Mouse (Mus musculus): ENCODE data around the gene Gstp3. TPM values are rescaled to one million over a fixed set of nuclear protein-coding genes. Genes with fewer than 3 reads are reported as not detected.

Gene Gstp3
- polyA plus RNA-seq, 1 experiment from 2014 or later, result not detected

GRCm38 (mm10) chr19:4094348-4094747 is 35.0 kb upstream of the Gstp3 start:
- Histone ChIP-seq H3K36me3 (ENCODE audit: control insufficient read depth, insufficient read depth) (no peaks in the 10 kb centered on the region), H3K4me2 (ENCODE audit: low read length) (no peak overlapping the region), H3K27ac (ENCODE audit: low read length) (no peak overlapping the region), H3K4me3 (replicated peaks; ENCODE audit: low read length) (no peak overlapping the region), H3K4me1 (replicated peaks; ENCODE audit: control insufficient read depth, insufficient read depth, low read length) (peaks cover 21% of the 10 kb centered on the region), H3K27me3 (replicated peaks; ENCODE audit: control insufficient read depth, insufficient read depth, low read length) (no peaks in the 10 kb centered on the region; the same call in 1 of the 2 replicates), H3K9ac (replicated peaks; ENCODE audit: low read depth, low read length) (no peak overlapping the region), H3K9me3 (ENCODE audit: control insufficient read depth, low read length) (no peaks in the 10 kb centered on the region)
- 74% methylated on average over 3 of the region's 3 CpGs for WGBS
- no peak for ATAC-seq

- H3K4me3 ChIP-seq (replicated peaks; ENCODE audit: low read length), result no peak overlapping the region
- no peak overlapping the region for H3K9ac ChIP-seq (replicated peaks; ENCODE audit: low read depth, low read length)
- H3K27ac ChIP-seq (ENCODE audit: low read length), result no peak overlapping the region
- H3K4me2 ChIP-seq (ENCODE audit: low read length), result no peak overlapping the region
- H3K36me3 ChIP-seq (ENCODE audit: control insufficient read depth, insufficient read depth), result no peaks in the 10 kb centered on the region
- peaks cover 15% of the 10 kb centered on the region for H3K4me1 ChIP-seq (replicated peaks; ENCODE audit: control insufficient read depth, insufficient read depth, low read length)
- H3K27me3 ChIP-seq (replicated peaks; ENCODE audit: control insufficient read depth, insufficient read depth, low read length), result no peaks in the 10 kb centered on the region
- no peaks in the 10 kb centered on the region for H3K9me3 ChIP-seq (ENCODE audit: control insufficient read depth, low read length)
- no peak for ATAC-seq
- WGBS, result 85% methylated on average over 7 of the region's 7 CpGs
These were observed 34.4 kb upstream of the Gstp3 start for GRCm38 (mm10) chr19:4093772-4094171.

DNA sequence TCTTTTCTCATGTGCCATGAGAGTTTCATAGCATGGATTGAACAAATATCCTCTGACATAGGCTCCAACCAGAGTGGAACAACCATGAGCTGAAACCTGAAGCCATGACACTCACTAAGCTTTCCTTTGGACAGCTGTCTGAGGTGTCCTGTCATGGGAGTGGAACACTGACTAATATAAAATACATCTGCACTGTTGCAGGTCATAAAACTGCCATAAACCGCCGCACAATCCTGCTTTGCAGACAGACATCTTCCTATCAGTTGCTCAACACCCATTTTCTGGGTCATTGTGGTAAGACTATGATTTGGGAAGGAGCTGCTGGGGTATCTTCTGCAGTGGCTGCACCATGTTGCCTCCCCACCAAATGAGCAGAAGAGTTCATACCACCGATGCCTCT is 33.4 kb upstream of the Gstp3 start:
- H3K27ac ChIP-seq (ENCODE audit: low read length), result no peak overlapping the region
- ATAC-seq, result no peak
- H3K9me3 ChIP-seq (ENCODE audit: control insufficient read depth, low read length), result no peaks in the 10 kb centered on the region
- no peaks in the 10 kb centered on the region for H3K27me3 ChIP-seq (replicated peaks; ENCODE audit: control insufficient read depth, insufficient read depth, low read length)
- H3K36me3 ChIP-seq (ENCODE audit: control insufficient read depth, insufficient read depth), result no peaks in the 10 kb centered on the region
- no peak overlapping the region for H3K4me2 ChIP-seq (ENCODE audit: low read length)
- no peak overlapping the region for H3K4me3 ChIP-seq (replicated peaks; ENCODE audit: low read length)
- WGBS, result 88% methylated on average over 3 of the region's 3 CpGs
- H3K9ac ChIP-seq (replicated peaks; ENCODE audit: low read depth, low read length), result no peak overlapping the region
- H3K4me1 ChIP-seq (replicated peaks; ENCODE audit: control insufficient read depth, insufficient read depth, low read length), result peaks cover 11% of the 10 kb centered on the region

DNA sequence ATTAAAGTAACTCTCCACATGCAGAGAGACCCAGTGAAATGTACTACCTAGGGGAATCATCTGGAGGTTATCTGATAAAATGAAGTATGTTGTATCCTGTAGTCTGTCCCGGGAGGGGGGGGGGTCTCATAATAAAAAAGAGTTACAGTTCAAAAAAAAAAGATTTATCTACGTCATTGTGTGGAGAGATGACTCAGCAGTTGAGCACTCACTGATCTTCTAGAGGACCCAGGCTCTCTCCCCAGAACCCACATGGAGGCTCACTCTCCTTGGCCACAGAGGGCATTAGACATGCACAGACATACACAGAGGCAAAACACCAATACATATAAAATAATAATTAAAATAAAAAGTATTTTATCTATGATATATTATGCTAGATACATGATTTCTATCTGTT is 32.0 kb upstream of the Gstp3 start:
- H3K27ac ChIP-seq (ENCODE audit: low read length), result no peak overlapping the region
- H3K4me1 ChIP-seq (replicated peaks; ENCODE audit: control insufficient read depth, insufficient read depth, low read length), result peaks cover 6% of the 10 kb centered on the region
- no peak overlapping the region for H3K4me3 ChIP-seq (replicated peaks; ENCODE audit: low read length)
- no peak for ATAC-seq
- no peaks in the 10 kb centered on the region for H3K27me3 ChIP-seq (replicated peaks; ENCODE audit: control insufficient read depth, insufficient read depth, low read length)
- no peak overlapping the region for H3K9ac ChIP-seq (replicated peaks; ENCODE audit: low read depth, low read length)
- no peak overlapping the region for H3K4me2 ChIP-seq (ENCODE audit: low read length)
- WGBS, result 75% methylated on average over 2 of the region's 2 CpGs
- H3K9me3 ChIP-seq (ENCODE audit: control insufficient read depth, low read length), result no peaks in the 10 kb centered on the region
- no peaks in the 10 kb centered on the region for H3K36me3 ChIP-seq (ENCODE audit: control insufficient read depth, insufficient read depth)

DNA sequence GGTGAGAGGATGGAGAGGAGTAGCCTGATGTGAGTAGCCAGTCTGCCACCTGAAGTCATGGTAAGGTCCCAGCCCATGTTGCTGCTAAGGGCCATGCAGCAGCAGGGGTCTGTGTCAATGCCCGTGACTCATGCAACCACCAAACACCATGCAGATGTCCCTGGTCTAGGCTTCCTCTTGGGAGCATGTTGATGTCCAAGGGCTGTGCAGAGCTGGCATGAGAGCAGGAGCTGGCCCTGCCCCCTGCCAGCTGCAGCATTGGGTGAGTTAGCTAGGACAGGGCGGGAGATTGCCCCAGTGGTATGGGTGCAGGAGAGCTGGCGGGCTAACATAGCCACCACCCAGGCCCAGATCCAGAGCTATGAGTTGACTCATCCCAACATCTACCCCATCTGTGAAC is 31.1 kb upstream of the Gstp3 start:
- ATAC-seq, result no peak
- Histone ChIP-seq H3K4me2 (ENCODE audit: low read length) (no peak overlapping the region), H3K4me1 (replicated peaks; ENCODE audit: control insufficient read depth, insufficient read depth, low read length) (no peaks in the 10 kb centered on the region; the same call in 1 of the 2 replicates), H3K4me3 (replicated peaks; ENCODE audit: low read length) (no peak overlapping the region), H3K36me3 (ENCODE audit: control insufficient read depth, insufficient read depth) (no peaks in the 10 kb centered on the region), H3K27me3 (replicated peaks; ENCODE audit: control insufficient read depth, insufficient read depth, low read length) (no peaks in the 10 kb centered on the region), H3K27ac (ENCODE audit: low read length) (no peak overlapping the region), H3K9me3 (ENCODE audit: control insufficient read depth, low read length) (no peaks in the 10 kb centered on the region), H3K9ac (replicated peaks; ENCODE audit: low read depth, low read length) (no peak overlapping the region)
- 90% methylated on average over 3 of the region's 3 CpGs for WGBS

DNA sequence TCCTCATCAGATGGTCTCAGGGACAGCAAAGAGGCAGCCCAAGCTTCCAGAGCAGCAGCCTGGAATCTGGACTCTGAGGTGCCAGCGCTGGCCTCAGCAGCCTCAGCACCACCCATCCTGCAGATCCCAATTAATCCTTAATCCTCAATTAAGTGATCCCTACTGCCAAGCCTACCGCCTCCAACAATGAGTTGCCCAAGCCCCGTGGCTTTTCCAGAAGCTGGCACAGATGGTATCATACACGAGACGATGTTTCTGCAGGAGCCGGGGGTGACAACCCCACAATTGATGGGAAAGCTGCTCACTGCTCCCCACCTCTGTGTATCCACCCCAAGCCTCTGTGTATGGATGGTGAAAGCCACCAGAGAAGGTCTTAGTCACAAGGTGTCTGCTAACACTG is 29.8 kb upstream of the Gstp3 start:
- Histone ChIP-seq H3K4me3 (replicated peaks; ENCODE audit: low read length) (no peak overlapping the region), H3K4me1 (replicated peaks; ENCODE audit: control insufficient read depth, insufficient read depth, low read length) (no peaks in the 10 kb centered on the region; the same call in 1 of the 2 replicates), H3K27me3 (replicated peaks; ENCODE audit: control insufficient read depth, insufficient read depth, low read length) (no peaks in the 10 kb centered on the region), H3K9ac (replicated peaks; ENCODE audit: low read depth, low read length) (no peak overlapping the region), H3K9me3 (ENCODE audit: control insufficient read depth, low read length) (no peaks in the 10 kb centered on the region), H3K27ac (ENCODE audit: low read length) (no peak overlapping the region), H3K36me3 (ENCODE audit: control insufficient read depth, insufficient read depth) (no peaks in the 10 kb centered on the region), H3K4me2 (ENCODE audit: low read length) (no peak overlapping the region)
- no peak for ATAC-seq
- 30% methylated on average over 6 of the region's 6 CpGs for WGBS

- WGBS, result 58% methylated on average over 5 of the region's 5 CpGs
- no peak for ATAC-seq
These were observed 28.8 kb upstream of the Gstp3 start for GRCm38 (mm10) chr19:4088146-4088545.

GRCm38 (mm10) chr19:4087090-4087489 is 27.7 kb upstream of the Gstp3 start:
- ATAC-seq, result no peak
- Histone ChIP-seq H3K9ac (replicated peaks; ENCODE audit: low read depth, low read length) (no peak overlapping the region), H3K27me3 (replicated peaks; ENCODE audit: control insufficient read depth, insufficient read depth, low read length) (no peaks in the 10 kb centered on the region), H3K9me3 (ENCODE audit: control insufficient read depth, low read length) (no peaks in the 10 kb centered on the region), H3K36me3 (ENCODE audit: control insufficient read depth, insufficient read depth) (no peaks in the 10 kb centered on the region), H3K4me3 (replicated peaks; ENCODE audit: low read length) (no peak overlapping the region), H3K27ac (ENCODE audit: low read length) (no peak overlapping the region), H3K4me1 (replicated peaks; ENCODE audit: control insufficient read depth, insufficient read depth, low read length) (no peaks in the 10 kb centered on the region; the same call in 1 of the 2 replicates), H3K4me2 (ENCODE audit: low read length) (no peak overlapping the region)
- WGBS, result 85% methylated on average over 5 of the region's 5 CpGs

More at GRCm38 (mm10) chr19:4088146-4088545, 28.8 kb upstream of the Gstp3 start:
- H3K27me3 ChIP-seq (replicated peaks; ENCODE audit: control insufficient read depth, insufficient read depth, low read length), result no peaks in the 10 kb centered on the region
- no peaks in the 10 kb centered on the region for H3K36me3 ChIP-seq (ENCODE audit: control insufficient read depth, insufficient read depth)
- no peak overlapping the region for H3K4me3 ChIP-seq (replicated peaks; ENCODE audit: low read length)
- no peaks in the 10 kb centered on the region; the same call in 1 of the 2 replicates for H3K4me1 ChIP-seq (replicated peaks; ENCODE audit: control insufficient read depth, insufficient read depth, low read length)
- no peak overlapping the region for H3K27ac ChIP-seq (ENCODE audit: low read length)
- H3K9me3 ChIP-seq (ENCODE audit: control insufficient read depth, low read length), result no peaks in the 10 kb centered on the region
- H3K9ac ChIP-seq (replicated peaks; ENCODE audit: low read depth, low read length), result no peak overlapping the region
- H3K4me2 ChIP-seq (ENCODE audit: low read length), result no peak overlapping the region

DNA sequence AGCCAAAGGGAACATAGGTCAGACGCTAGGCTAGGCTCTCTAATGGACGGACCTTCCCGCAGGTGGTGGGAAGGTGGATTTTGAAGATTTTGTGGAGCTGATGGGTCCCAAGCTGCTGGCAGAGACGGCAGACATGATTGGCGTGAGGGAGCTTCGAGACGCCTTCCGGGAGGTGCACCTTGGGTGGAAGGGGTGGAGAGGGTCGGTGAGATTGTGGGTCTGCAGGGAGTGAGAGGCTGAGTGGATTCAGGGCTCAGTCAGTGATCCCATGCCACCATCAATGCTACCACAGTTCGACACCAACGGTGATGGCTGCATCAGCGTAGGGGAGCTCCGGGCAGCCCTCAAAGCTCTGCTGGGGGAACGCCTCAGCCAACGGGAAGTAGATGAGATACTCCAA is 26.8 kb upstream of the Gstp3 start:
- H3K36me3 ChIP-seq (ENCODE audit: control insufficient read depth, insufficient read depth), result no peaks in the 10 kb centered on the region
- no peak overlapping the region for H3K4me2 ChIP-seq (ENCODE audit: low read length)
- no peaks in the 10 kb centered on the region; the same call in 1 of the 2 replicates for H3K4me1 ChIP-seq (replicated peaks; ENCODE audit: control insufficient read depth, insufficient read depth, low read length)
- H3K27me3 ChIP-seq (replicated peaks; ENCODE audit: control insufficient read depth, insufficient read depth, low read length), result no peaks in the 10 kb centered on the region
- H3K4me3 ChIP-seq (replicated peaks; ENCODE audit: low read length), result no peak overlapping the region
- 91% methylated on average over 15 of the region's 15 CpGs for WGBS
- ATAC-seq, result no peak
- no peak overlapping the region for H3K9ac ChIP-seq (replicated peaks; ENCODE audit: low read depth, low read length)
- H3K27ac ChIP-seq (ENCODE audit: low read length), result no peak overlapping the region
- H3K9me3 ChIP-seq (ENCODE audit: control insufficient read depth, low read length), result no peaks in the 10 kb centered on the region

DNA sequence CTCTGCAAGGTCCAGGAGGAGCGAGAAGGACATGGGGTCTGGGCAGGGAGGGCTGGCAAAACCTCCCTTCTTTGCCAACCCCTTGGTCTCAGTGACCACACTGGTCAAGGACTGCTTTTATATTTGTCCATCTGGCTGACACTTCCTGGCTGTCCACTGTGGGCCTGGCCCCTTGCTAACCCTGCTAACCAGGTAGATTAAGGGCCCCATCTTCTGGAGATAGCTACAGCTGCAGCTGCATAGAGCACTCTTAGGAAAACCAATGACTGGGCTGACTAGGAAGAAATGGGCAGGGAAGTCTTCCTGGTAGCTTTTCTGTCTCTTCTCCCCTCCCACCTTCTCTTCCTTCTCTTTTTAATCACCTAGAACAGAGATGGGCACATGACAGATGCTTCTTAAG is 25.6 kb upstream of the Gstp3 start:
- no peaks in the 10 kb centered on the region for H3K9me3 ChIP-seq (ENCODE audit: control insufficient read depth, low read length)
- no peak overlapping the region for H3K4me3 ChIP-seq (replicated peaks; ENCODE audit: low read length)
- H3K4me2 ChIP-seq (ENCODE audit: low read length), result no peak overlapping the region
- H3K27me3 ChIP-seq (replicated peaks; ENCODE audit: control insufficient read depth, insufficient read depth, low read length), result no peaks in the 10 kb centered on the region
- WGBS, result 89% methylated on average over 1 of the region's 1 CpGs
- H3K9ac ChIP-seq (replicated peaks; ENCODE audit: low read depth, low read length), result no peak overlapping the region
- H3K27ac ChIP-seq (ENCODE audit: low read length), result no peak overlapping the region
- H3K36me3 ChIP-seq (ENCODE audit: control insufficient read depth, insufficient read depth), result no peaks in the 10 kb centered on the region
- no peak for ATAC-seq
- H3K4me1 ChIP-seq (replicated peaks; ENCODE audit: control insufficient read depth, insufficient read depth, low read length), result no peaks in the 10 kb centered on the region; the same call in 1 of the 2 replicates
